Mouse (Mus musculus): ENCODE results near the gene Abl2. TPM values are rescaled to one million over a fixed set of nuclear protein-coding genes. Genes with fewer than 3 reads are reported as not detected.

Gene Abl2
- polyA plus RNA-seq, 1 experiment from 2014 or later = 3.9 TPM

DNA sequence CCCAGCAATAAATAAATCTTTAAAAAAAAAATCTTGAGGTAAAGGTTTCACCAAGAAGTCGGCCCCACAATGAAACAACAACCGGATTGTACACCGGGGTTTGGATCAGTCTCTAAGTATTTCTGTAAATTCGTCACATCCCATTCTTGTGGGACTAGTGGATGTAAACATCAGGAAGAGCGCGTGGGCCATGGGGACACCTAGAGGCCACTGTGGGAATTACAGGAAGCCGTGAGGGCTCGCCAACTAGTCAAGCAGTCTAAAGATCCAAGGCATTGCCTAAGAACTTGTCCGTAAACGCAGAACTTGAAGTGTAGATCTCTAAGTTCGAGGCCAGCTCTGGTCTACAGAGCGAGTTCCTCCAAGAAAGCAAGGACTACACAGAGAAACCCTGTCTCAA lies 117.6 kb downstream of the Abl2 start:
- H3K9me3 ChIP-seq = no peaks in the 10 kb centered on the region
- H3K9ac ChIP-seq = no peak overlapping the region
- ATAC-seq (ENCODE audit: insufficient number of reproducible peaks, low FRiP score, low TSS enrichment, low read depth) = no peak
- 37% methylated on average over 12 of the region's 12 CpGs for WGBS
- H3K4me2 ChIP-seq = no peak overlapping the region
- H3K27me3 ChIP-seq = no peaks in the 10 kb centered on the region
- peaks cover 16% of the 10 kb centered on the region for H3K4me1 ChIP-seq
- no peak overlapping the region for H3K4me3 ChIP-seq
- peaks cover 16% of the 10 kb centered on the region for H3K36me3 ChIP-seq
- H3K27ac ChIP-seq = no peak overlapping the region

- Histone ChIP-seq H3K4me3 (no peak overlapping the region), H3K27me3 (no peaks in the 10 kb centered on the region), H3K36me3 (peaks cover 19% of the 10 kb centered on the region), H3K9ac (no peak overlapping the region), H3K27ac (no peak overlapping the region), H3K9me3 (no peaks in the 10 kb centered on the region), H3K4me1 (peaks cover 16% of the 10 kb centered on the region), H3K4me2 (no peak overlapping the region)
- 81% methylated on average over 5 of the region's 5 CpGs for WGBS
- ATAC-seq (ENCODE audit: insufficient number of reproducible peaks, low FRiP score, low TSS enrichment, low read depth) = no peak
Observed at GRCm38 (mm10) chr1:156676596-156676995, 118.0 kb downstream of the Abl2 start.

- Histone ChIP-seq H3K27me3 (no peaks in the 10 kb centered on the region), H3K36me3 (peaks cover 24% of the 10 kb centered on the region), H3K4me3 (no peak overlapping the region), H3K9ac (no peak overlapping the region), H3K27ac (no peak overlapping the region), H3K4me2 (no peak overlapping the region), H3K4me1 (peaks cover 16% of the 10 kb centered on the region), H3K9me3 (no peaks in the 10 kb centered on the region)
- ATAC-seq (ENCODE audit: insufficient number of reproducible peaks, low FRiP score, low TSS enrichment, low read depth) = no peak
- 71% methylated on average over 3 of the region's 3 CpGs for WGBS
Observed at GRCm38 (mm10) chr1:156677230-156677629, 118.6 kb downstream of the Abl2 start.

- no peak for ATAC-seq (ENCODE audit: insufficient number of reproducible peaks, low FRiP score, low TSS enrichment, low read depth)
- Histone ChIP-seq H3K4me1 (peaks cover 3% of the 10 kb centered on the region), H3K27me3 (no peaks in the 10 kb centered on the region), H3K9me3 (no peaks in the 10 kb centered on the region), H3K4me3 (no peak overlapping the region), H3K4me2 (no peak overlapping the region), H3K9ac (no peak overlapping the region), H3K27ac (no peak overlapping the region), H3K36me3 (peaks cover 37% of the 10 kb centered on the region)
- WGBS = 82% methylated on average over 9 of the region's 9 CpGs
Observed at GRCm38 (mm10) chr1:156679599-156679998, 121.0 kb downstream of the Abl2 start.

- Histone ChIP-seq H3K4me3 (no peak overlapping the region), H3K4me1 (no peaks in the 10 kb centered on the region), H3K36me3 (peaks cover 84% of the 10 kb centered on the region), H3K4me2 (no peak overlapping the region), H3K27me3 (no peaks in the 10 kb centered on the region), H3K27ac (no peak overlapping the region), H3K9me3 (no peaks in the 10 kb centered on the region), H3K9ac (no peak overlapping the region)
- 63% methylated on average over 7 of the region's 7 CpGs for WGBS
- ATAC-seq (ENCODE audit: insufficient number of reproducible peaks, low FRiP score, low TSS enrichment, low read depth) = no peak
Observed at GRCm38 (mm10) chr1:156686025-156686661, 127.6 kb downstream of the Abl2 start.

Other genes with a start within 250 kb of the Abl2 start
- gene Nphs2, start 248.1 kb upstream of the Abl2 start, polyA plus RNA-seq (2015; fragmentation: Nextera tagmentation; extraction: Ambion mirVana) = 0.13 and 0.16 TPM in 2 replicates
- gene Gm2000, start 192.7 kb upstream of the Abl2 start, polyA plus RNA-seq (2015; fragmentation: Nextera tagmentation; extraction: Ambion mirVana) = 851 and 883 TPM in 2 replicates
- gene Axdnd1, start 137.6 kb upstream of the Abl2 start, polyA plus RNA-seq (2015; fragmentation: Nextera tagmentation; extraction: Ambion mirVana) = 0.07 and 0.13 TPM in 2 replicates
- 23.6 and 26.0 TPM in 2 replicates for gene Soat1, start 84.5 kb upstream of the Abl2 start, polyA plus RNA-seq (2015; fragmentation: Nextera tagmentation; extraction: Ambion mirVana)
- 0.12 and 0.44 TPM in 2 replicates for gene Gm10031, start 34.8 kb upstream of the Abl2 start, polyA plus RNA-seq (2015; fragmentation: Nextera tagmentation; extraction: Ambion mirVana)
- 13.6 and 13.9 TPM in 2 replicates for gene Tor3a, start 115.6 kb downstream of the Abl2 start, polyA plus RNA-seq (2015; fragmentation: Nextera tagmentation; extraction: Ambion mirVana)
- gene Fam20b, start 160.3 kb downstream of the Abl2 start, polyA plus RNA-seq (2015; fragmentation: Nextera tagmentation; extraction: Ambion mirVana) = 28.8 and 32.5 TPM in 2 replicates

Measured in limb, embryonic 15.5 days (tissue).